Mouse (Mus musculus): ENCODE measurements around the gene Fam162a. TPM values are rescaled to one million over a fixed set of nuclear protein-coding genes. Genes with fewer than 3 reads are reported as not detected.

Fam162a gene
- polyA plus RNA-seq, 1 experiment from 2014 or later: 137 TPM

- Histone ChIP-seq H3K36me3 (ENCODE audit: control insufficient read depth, insufficient read depth, low read length) (peaks cover 5% of the 10 kb centered on the region; the same call in 1 of the 2 replicates), H3K27me3 (ENCODE audit: control insufficient read depth, insufficient read depth, low read depth, low read length) (no peaks in the 10 kb centered on the region), H3K9me3 (replicated peaks; ENCODE audit: control insufficient read depth, low read length, poor library complexity, severe bottlenecking) (no peaks in the 10 kb centered on the region), H3K4me3 (ENCODE audit: low read depth, low read length) (no peak overlapping the region), H3K27ac (ENCODE audit: low read length) (no peak overlapping the region), H3K4me1 (ENCODE audit: control insufficient read depth, insufficient read depth, low read length) (no peaks in the 10 kb centered on the region), H3K9ac (ENCODE audit: low read depth, low read length) (no peak overlapping the region), H3K4me2 (ENCODE audit: low read length) (no peak overlapping the region)
- no peak for ATAC-seq
- 70% methylated on average over 8 of the region's 8 CpGs for WGBS
Observed at GRCm38 (mm10) chr16:36089850-36090616, 18.6 kb upstream of the Fam162a start.

- Histone ChIP-seq H3K4me1 (ENCODE audit: control insufficient read depth, insufficient read depth, low read length) (no peaks in the 10 kb centered on the region), H3K9me3 (replicated peaks; ENCODE audit: control insufficient read depth, low read length, poor library complexity, severe bottlenecking) (no peaks in the 10 kb centered on the region), H3K9ac (ENCODE audit: low read depth, low read length) (no peak overlapping the region), H3K27ac (ENCODE audit: low read length) (no peak overlapping the region), H3K27me3 (ENCODE audit: control insufficient read depth, insufficient read depth, low read depth, low read length) (no peaks in the 10 kb centered on the region), H3K4me2 (ENCODE audit: low read length) (no peak overlapping the region), H3K4me3 (ENCODE audit: low read depth, low read length) (no peak overlapping the region), H3K36me3 (ENCODE audit: control insufficient read depth, insufficient read depth, low read length) (peaks cover 5% of the 10 kb centered on the region; the same call in 1 of the 2 replicates)
- WGBS: 89% methylated on average over 7 of the region's 7 CpGs
- ATAC-seq: no peak
Observed at GRCm38 (mm10) chr16:36089065-36089464, 17.7 kb upstream of the Fam162a start.

DNA sequence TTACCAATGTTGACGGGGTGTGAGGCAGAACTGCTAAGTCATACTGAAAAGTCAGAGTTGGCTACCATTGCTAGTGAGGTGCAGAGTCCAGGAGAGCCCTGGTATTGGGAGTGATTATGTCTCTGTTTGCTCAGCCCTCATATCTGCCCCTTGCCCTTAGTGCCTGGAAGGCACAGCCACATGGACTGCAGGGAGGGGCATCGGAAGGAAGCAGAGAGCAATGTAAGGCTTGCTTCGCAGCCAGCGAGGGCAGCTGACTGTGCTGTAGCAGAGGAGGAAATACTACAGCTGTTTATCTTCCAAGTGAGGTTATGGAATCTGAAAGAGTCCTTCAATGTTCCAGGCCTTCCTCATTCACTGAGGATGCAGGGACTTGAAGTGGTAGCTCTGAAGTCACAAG is 16.5 kb upstream of the Fam162a start:
- no peaks in the 10 kb centered on the region for H3K4me1 ChIP-seq (ENCODE audit: control insufficient read depth, insufficient read depth, low read length)
- H3K9ac ChIP-seq (ENCODE audit: low read depth, low read length): no peak overlapping the region
- H3K27ac ChIP-seq (ENCODE audit: low read length): no peak overlapping the region
- WGBS: 91% methylated on average over 4 of the region's 4 CpGs
- H3K4me2 ChIP-seq (ENCODE audit: low read length): no peak overlapping the region
- H3K9me3 ChIP-seq (replicated peaks; ENCODE audit: control insufficient read depth, low read length, poor library complexity, severe bottlenecking): no peaks in the 10 kb centered on the region
- H3K36me3 ChIP-seq (ENCODE audit: control insufficient read depth, insufficient read depth, low read length): peaks cover 9% of the 10 kb centered on the region; the same call in 1 of the 2 replicates
- no peak for ATAC-seq
- no peak overlapping the region for H3K4me3 ChIP-seq (ENCODE audit: low read depth, low read length)
- no peaks in the 10 kb centered on the region for H3K27me3 ChIP-seq (ENCODE audit: control insufficient read depth, insufficient read depth, low read depth, low read length)

DNA sequence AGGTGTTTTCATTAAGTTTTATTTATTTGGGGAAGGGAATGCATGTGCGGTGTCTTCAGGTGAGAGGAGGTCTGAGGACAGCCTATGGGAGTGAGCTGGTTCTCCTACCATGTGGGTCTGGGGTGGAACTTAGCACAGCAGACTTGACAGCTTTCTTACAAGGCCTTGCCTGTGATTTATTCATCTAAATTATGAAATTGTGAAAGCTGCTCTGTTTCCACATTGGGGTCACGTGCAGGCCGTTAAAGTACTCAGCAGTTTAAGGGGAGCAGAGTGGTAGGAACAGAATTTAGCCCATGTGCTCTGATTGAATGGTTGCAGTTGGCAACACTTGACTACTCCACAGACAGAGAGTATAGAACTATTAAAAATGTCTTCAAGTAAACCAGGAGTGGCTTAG is 8.5 kb upstream of the Fam162a start:
- H3K4me2 ChIP-seq (ENCODE audit: low read length): no peak overlapping the region
- no peak for ATAC-seq
- H3K36me3 ChIP-seq (ENCODE audit: control insufficient read depth, insufficient read depth, low read length): 0 out of 2 replicates have a peak, but pooled peaks cover 3% of the 10 kb centered on the region
- H3K27me3 ChIP-seq (ENCODE audit: control insufficient read depth, insufficient read depth, low read depth, low read length): no peaks in the 10 kb centered on the region
- no peak overlapping the region for H3K9ac ChIP-seq (ENCODE audit: low read depth, low read length)
- no peaks in the 10 kb centered on the region for H3K9me3 ChIP-seq (replicated peaks; ENCODE audit: control insufficient read depth, low read length, poor library complexity, severe bottlenecking)
- H3K27ac ChIP-seq (ENCODE audit: low read length): no peak overlapping the region
- H3K4me3 ChIP-seq (ENCODE audit: low read depth, low read length): no peak overlapping the region
- 96% methylated on average over 3 of the region's 3 CpGs for WGBS
- no peaks in the 10 kb centered on the region for H3K4me1 ChIP-seq (ENCODE audit: control insufficient read depth, insufficient read depth, low read length)

DNA sequence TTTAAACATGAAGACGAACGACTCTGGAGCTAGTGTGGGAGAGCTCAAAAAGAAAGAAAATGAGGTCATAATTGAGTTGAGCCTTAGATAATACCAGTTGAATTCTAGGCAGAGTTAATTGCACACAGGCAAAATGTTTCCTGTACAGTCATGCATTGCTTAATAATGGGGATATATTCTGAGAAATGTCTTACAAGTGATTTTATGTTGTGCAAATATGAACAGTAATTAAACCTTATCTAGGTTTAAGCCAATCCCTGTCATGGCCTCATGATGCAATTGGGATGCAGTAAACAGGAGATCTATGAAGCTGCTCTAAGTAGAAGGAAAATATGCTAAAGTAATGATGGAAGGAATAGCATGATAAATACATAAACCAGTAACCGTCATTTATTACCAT is 3.4 kb upstream of the Fam162a start:
- Histone ChIP-seq H3K4me2 (ENCODE audit: low read length) (no peak overlapping the region), H3K27ac (ENCODE audit: low read length) (no peak overlapping the region), H3K36me3 (ENCODE audit: control insufficient read depth, insufficient read depth, low read length) (no peaks in the 10 kb centered on the region), H3K4me1 (ENCODE audit: control insufficient read depth, insufficient read depth, low read length) (peaks cover 7% of the 10 kb centered on the region), H3K27me3 (ENCODE audit: control insufficient read depth, insufficient read depth, low read depth, low read length) (no peaks in the 10 kb centered on the region), H3K9me3 (replicated peaks; ENCODE audit: control insufficient read depth, low read length, poor library complexity, severe bottlenecking) (no peaks in the 10 kb centered on the region), H3K9ac (ENCODE audit: low read depth, low read length) (no peak overlapping the region), H3K4me3 (ENCODE audit: low read depth, low read length) (no peak overlapping the region)
- ATAC-seq: no peak
- over 99% methylated on average over 3 of the region's 3 CpGs for WGBS

DNA sequence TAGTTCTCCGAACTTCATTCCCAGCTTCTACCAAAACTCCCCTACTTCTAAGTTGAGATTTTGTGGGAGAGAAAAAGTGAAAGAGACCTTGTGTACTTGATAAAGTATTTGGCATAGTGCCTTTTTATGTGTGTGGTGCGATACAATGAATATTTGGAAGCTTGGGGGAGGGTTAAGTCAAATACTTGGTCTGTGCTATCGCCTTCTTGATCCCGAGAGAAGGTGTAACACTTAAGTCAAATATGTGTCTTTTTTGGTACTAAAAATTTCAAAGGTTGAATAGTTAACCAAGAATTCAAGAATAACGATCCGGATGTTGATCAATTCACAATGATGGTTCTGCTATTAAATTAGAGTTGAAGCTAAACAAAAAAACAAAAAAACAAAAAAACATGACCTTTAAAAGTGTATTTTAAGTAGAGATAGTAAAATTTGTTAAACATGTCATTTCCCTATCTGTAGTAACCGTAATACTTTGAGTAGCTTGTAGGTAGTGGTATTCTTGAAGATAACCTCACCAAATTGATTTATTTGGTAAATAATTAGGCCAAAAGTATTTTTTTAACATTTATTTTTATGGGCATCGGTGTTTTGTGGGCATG is 1.1 kb upstream of the Fam162a start:
- Histone ChIP-seq H3K4me3 (ENCODE audit: low read depth, low read length) (peak overlapping the region; percentile 80), H3K9me3 (replicated peaks; ENCODE audit: control insufficient read depth, low read length, poor library complexity, severe bottlenecking) (no peaks in the 10 kb centered on the region), H3K9ac (ENCODE audit: low read depth, low read length) (peak overlapping the region; percentile 92), H3K27me3 (ENCODE audit: control insufficient read depth, insufficient read depth, low read depth, low read length) (no peaks in the 10 kb centered on the region), H3K27ac (ENCODE audit: low read length) (peak overlapping the region; percentile 100), H3K36me3 (ENCODE audit: control insufficient read depth, insufficient read depth, low read length) (no peaks in the 10 kb centered on the region), H3K4me1 (ENCODE audit: control insufficient read depth, insufficient read depth, low read length) (peaks cover 16% of the 10 kb centered on the region), H3K4me2 (ENCODE audit: low read length) (peak overlapping the region; percentile 62)
- no peak for ATAC-seq
- 30% methylated on average over 8 of the region's 8 CpGs for WGBS

DNA sequence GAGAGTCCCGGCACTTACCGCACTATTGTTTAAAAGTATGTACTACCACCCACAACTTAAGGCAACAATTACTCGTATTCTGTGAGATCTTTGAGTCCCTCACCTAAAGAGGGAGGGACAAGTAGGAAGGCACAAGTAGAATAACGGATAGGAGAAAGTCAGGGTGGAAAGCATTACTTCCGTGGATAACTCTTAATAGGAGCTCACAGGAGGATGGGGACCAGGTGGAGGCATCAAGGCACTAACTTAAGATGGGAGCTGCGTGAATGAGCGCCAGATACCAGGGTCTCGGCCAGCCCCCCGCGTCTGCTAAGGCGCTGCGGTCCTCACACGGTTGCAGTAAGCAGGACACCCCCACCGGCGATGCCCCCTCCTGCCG is 334 bp downstream of the Fam162a start:
- peaks cover 16% of the 10 kb centered on the region for H3K4me1 ChIP-seq (ENCODE audit: control insufficient read depth, insufficient read depth, low read length)
- H3K4me3 ChIP-seq (ENCODE audit: low read depth, low read length): peak overlapping the region; percentile 80
- peak overlapping the region; percentile 100 for H3K27ac ChIP-seq (ENCODE audit: low read length)
- H3K27me3 ChIP-seq (ENCODE audit: control insufficient read depth, insufficient read depth, low read depth, low read length): no peaks in the 10 kb centered on the region
- no peak; the same call in 1 of the 2 replicates for ATAC-seq
- H3K9ac ChIP-seq (ENCODE audit: low read depth, low read length): peak overlapping the region; percentile 92
- H3K36me3 ChIP-seq (ENCODE audit: control insufficient read depth, insufficient read depth, low read length): no peaks in the 10 kb centered on the region
- under 1% methylated on average over 16 of the region's 16 CpGs for WGBS
- no peaks in the 10 kb centered on the region for H3K9me3 ChIP-seq (replicated peaks; ENCODE audit: control insufficient read depth, low read length, poor library complexity, severe bottlenecking)
- H3K4me2 ChIP-seq (ENCODE audit: low read length): peak overlapping the region; percentile 62

- H3K4me1 ChIP-seq (ENCODE audit: control insufficient read depth, insufficient read depth, low read length): peaks cover 16% of the 10 kb centered on the region
- H3K27ac ChIP-seq (ENCODE audit: low read length): no peak overlapping the region
- no peak overlapping the region for H3K9ac ChIP-seq (ENCODE audit: low read depth, low read length)
- no peaks in the 10 kb centered on the region for H3K27me3 ChIP-seq (ENCODE audit: control insufficient read depth, insufficient read depth, low read depth, low read length)
- H3K4me3 ChIP-seq (ENCODE audit: low read depth, low read length): peak overlapping the region; percentile 11; the same call in 1 of the 2 replicates
- H3K4me2 ChIP-seq (ENCODE audit: low read length): peak overlapping the region; percentile 62
- WGBS: 28% methylated on average over 9 of the region's 9 CpGs
- ATAC-seq: no peak
- H3K9me3 ChIP-seq (replicated peaks; ENCODE audit: control insufficient read depth, low read length, poor library complexity, severe bottlenecking): no peaks in the 10 kb centered on the region
- H3K36me3 ChIP-seq (ENCODE audit: control insufficient read depth, insufficient read depth, low read length): no peaks in the 10 kb centered on the region
Observed at GRCm38 (mm10) chr16:36069819-36070575, 1.4 kb downstream of the Fam162a start.

DNA sequence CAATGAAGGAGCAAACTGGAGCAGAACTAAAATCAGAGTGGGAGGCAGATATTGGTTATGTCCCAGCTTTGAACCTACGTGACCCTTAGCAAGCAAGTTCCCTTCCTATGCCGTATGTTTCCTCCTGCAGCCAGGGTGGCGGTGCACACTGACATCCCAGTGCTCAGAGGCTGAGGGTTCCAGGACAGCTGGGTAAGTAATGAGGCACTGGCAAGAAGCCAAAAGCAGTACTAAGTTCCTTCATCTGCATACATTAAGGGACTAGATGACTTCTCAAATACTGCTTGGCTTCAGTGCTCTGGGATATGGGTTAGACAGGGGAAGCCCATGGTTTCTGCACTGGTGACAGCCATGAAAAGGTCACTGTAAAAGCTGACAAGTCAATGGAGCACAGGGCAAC is 3.0 kb downstream of the Fam162a start:
- no peak for ATAC-seq
- Histone ChIP-seq H3K9me3 (replicated peaks; ENCODE audit: control insufficient read depth, low read length, poor library complexity, severe bottlenecking) (no peaks in the 10 kb centered on the region), H3K27me3 (ENCODE audit: control insufficient read depth, insufficient read depth, low read depth, low read length) (no peaks in the 10 kb centered on the region), H3K4me3 (ENCODE audit: low read depth, low read length) (no peak overlapping the region), H3K4me2 (ENCODE audit: low read length) (no peak overlapping the region), H3K9ac (ENCODE audit: low read depth, low read length) (no peak overlapping the region), H3K27ac (ENCODE audit: low read length) (no peak overlapping the region), H3K36me3 (ENCODE audit: control insufficient read depth, insufficient read depth, low read length) (no peaks in the 10 kb centered on the region), H3K4me1 (ENCODE audit: control insufficient read depth, insufficient read depth, low read length) (peaks cover 16% of the 10 kb centered on the region)
- WGBS: 67% methylated on average over 3 of the region's 3 CpGs

All from midbrain, embryonic 16.5 days (tissue).